17 mouse cellular contexts compared by ENCODE assay signal in genomic region chr13:20254911-20255310, GRCm38 (mm10).
DNase-seq lines count a peak whose midpoint lies in the region; ATAC-seq and TF ChIP-seq lines count a peak whose summit lies in the region.
"Had no signal": no experiment of that assay in that cellular context is flagged by ENCODE, and none has a peak within 500 bp of the region (broad histone marks: within the 10 kb centered on the region; RNA-seq: fewer than 3 reads in every experiment).

No protein-coding gene starts in this region.

- intact Hi-C loops in left cerebral cortex, postnatal 14 days (cut with DNase I): no loop called here

- H3K27me3 ChIP-seq in midbrain, embryonic 16.5 days (ENCODE audit: control insufficient read depth, insufficient read depth, low read depth, low read length): no peaks in the 10 kb centered on the region
- no peaks in the 10 kb centered on the region for H3K27me3 ChIP-seq in midbrain, embryonic 13.5 days
- no peaks in the 10 kb centered on the region for H3K27me3 ChIP-seq in small intestine, adult 2 months (ENCODE audit: control insufficient read depth, insufficient read depth, low read length)
- H3K27me3 ChIP-seq: forebrain, embryonic 12.5 days; hindbrain, embryonic 12.5 days had no signal

- no peak for TF ChIP-seq POLR2A in small intestine, adult 2 months (IDR thresholded peaks at IDR 0.05; ENCODE audit: low read depth, low read length)

- no peak for ATAC-seq in midbrain, embryonic 16.5 days
- no peak for ATAC-seq in midbrain, embryonic 13.5 days

- peak; percentile 92 for DNase-seq in heart, adult 11 months
- no peak for DNase-seq in heart, adult 8-10 months (ENCODE audit: low spot score)
- DNase-seq in heart, postnatal 4 days: peak; percentile 22
- DNase-seq in frontal cortex, postnatal 14 days (ENCODE audit: low spot score in 2 of 2): no peak
- DNase-seq in left cerebral cortex, postnatal 14 days (ENCODE audit: low spot score in 2 of 2): no peak
- DNase-seq: adrenal gland, postnatal 14 days; cerebellum, postnatal 14 days; kidney, adult 18-20 months; right cerebral cortex, postnatal 25 days; thymus, postnatal 14 days had no signal

- no peak overlapping the region for H3K4me3 ChIP-seq in midbrain, embryonic 16.5 days (ENCODE audit: low read depth, low read length)
- no peak overlapping the region for H3K4me3 ChIP-seq in midbrain, embryonic 13.5 days (replicated peaks)
- H3K4me3 ChIP-seq in small intestine, adult 2 months (ENCODE audit: low read depth, low read length): no peak overlapping the region
- H3K4me3 ChIP-seq: forebrain, embryonic 12.5 days; hindbrain, embryonic 12.5 days; myocyte had no signal

- H3K36me3 ChIP-seq in midbrain, embryonic 16.5 days (ENCODE audit: control insufficient read depth, insufficient read depth, low read length): no peaks in the 10 kb centered on the region
- H3K36me3 ChIP-seq in midbrain, embryonic 13.5 days: no peaks in the 10 kb centered on the region
- H3K36me3 ChIP-seq in small intestine, adult 2 months (ENCODE audit: control insufficient read depth, insufficient read depth, low read length): peaks cover 6% of the 10 kb centered on the region
- H3K36me3 ChIP-seq: forebrain, embryonic 12.5 days; hindbrain, embryonic 12.5 days had no signal

- 0 out of 2 replicates have a peak overlapping the region, but pooled peaks have one; percentile 12 for H3K27ac ChIP-seq in midbrain, embryonic 16.5 days (ENCODE audit: low read length)
- H3K27ac ChIP-seq in midbrain, embryonic 13.5 days: no peak overlapping the region
- peak overlapping the region; percentile 28; the same call in 1 of the 2 replicates for H3K27ac ChIP-seq in small intestine, adult 2 months (ENCODE audit: insufficient read depth, low read depth, low read length)
- H3K27ac ChIP-seq: forebrain, embryonic 12.5 days; hindbrain, embryonic 12.5 days had no signal

- no peaks in the 10 kb centered on the region for H3K4me1 ChIP-seq in midbrain, embryonic 16.5 days (ENCODE audit: control insufficient read depth, insufficient read depth, low read length)
- no peaks in the 10 kb centered on the region for H3K4me1 ChIP-seq in midbrain, embryonic 13.5 days (replicated peaks)
- no peaks in the 10 kb centered on the region for H3K4me1 ChIP-seq in small intestine, adult 2 months (ENCODE audit: control insufficient read depth, insufficient read depth, insufficient read length, low read length)
- H3K4me1 ChIP-seq: forebrain, embryonic 12.5 days had no signal

- WGBS in midbrain, embryonic 16.5 days: 64% methylated on average over 6 of the region's 6 CpGs
- WGBS in midbrain, embryonic 13.5 days: 87% methylated on average over 6 of the region's 6 CpGs
- 87% methylated on average over 6 of the region's 6 CpGs for WGBS in small intestine, adult 2 months

- no peak for TF ChIP-seq CTCF in small intestine, adult 2 months (IDR thresholded peaks at IDR 0.05; ENCODE audit: extremely low read depth, insufficient read length, insufficient replicate concordance, low read depth, low read length)

- H3K9ac ChIP-seq in midbrain, embryonic 16.5 days (ENCODE audit: low read depth, low read length): no peak overlapping the region
- H3K9ac ChIP-seq in midbrain, embryonic 13.5 days (replicated peaks): no peak overlapping the region
- H3K9ac ChIP-seq: forebrain, embryonic 12.5 days; hindbrain, embryonic 12.5 days had no signal

- no peaks in the 10 kb centered on the region for H3K9me3 ChIP-seq in midbrain, embryonic 16.5 days (replicated peaks; ENCODE audit: control insufficient read depth, low read length, poor library complexity, severe bottlenecking)
- H3K9me3 ChIP-seq in midbrain, embryonic 13.5 days: no peaks in the 10 kb centered on the region
- H3K9me3 ChIP-seq: forebrain, embryonic 12.5 days; hindbrain, embryonic 12.5 days had no signal

- no peak overlapping the region for H3K4me2 ChIP-seq in midbrain, embryonic 16.5 days (ENCODE audit: low read length)
- no peak overlapping the region for H3K4me2 ChIP-seq in midbrain, embryonic 13.5 days (replicated peaks)
- H3K4me2 ChIP-seq: forebrain, embryonic 12.5 days; hindbrain, embryonic 12.5 days; liver, embryonic 11.5 days had no signal

Comparison
In these comparisons a context has a peak if more than half of its experiments do, and no peak if none do; other contexts are left out.
1. DNase-seq: peak in heart, adult 11 months (single experiment) and heart, postnatal 4 days (single experiment); none in heart, adult 8-10 months (single experiment), frontal cortex, postnatal 14 days (0 of 2) and left cerebral cortex, postnatal 14 days (0 of 2).